Mouse (Mus musculus) neural tube, embryonic 13.5 days (tissue): ENCODE measurements around the gene D17H6S53E. TPM values are rescaled to one million over a fixed set of nuclear protein-coding genes. Genes with fewer than 3 reads are reported as not detected.

Experiments used
- ATAC-seq: fragments of 200-750 bp; cut with Nextera tagmentation; 2 replicates; pipeline ENCODE4 v1.8.0; 2017; ENCODE audit warnings: low read depth, mild to moderate bottlenecking, moderate TSS enrichment, moderate library complexity
- H3K27ac ChIP-seq: fragments of 300-500 bp; sonication (generic); replicated peaks from 2 replicates; pipeline ENCODE4 v1.5.1; 2015; ENCODE audit warnings: moderate library complexity, mild to moderate bottlenecking, inconsistent platforms
- H3K27me3 ChIP-seq: fragments of 300-500 bp; sonication (generic); 2 replicates; pipeline ENCODE4 v1.6.1; 2015; ENCODE audit warnings: mild to moderate bottlenecking, inconsistent platforms
- H3K36me3 ChIP-seq: fragments of 300-500 bp; sonication (generic); 2 replicates; pipeline ENCODE4 v1.6.1; 2015; ENCODE audit warnings: mild to moderate bottlenecking, inconsistent platforms
- H3K4me1 ChIP-seq: fragments of 300-500 bp; sonication (generic); replicated peaks from 2 replicates; pipeline ENCODE4 v1.6.1; 2015; ENCODE audit warnings: inconsistent platforms
- H3K4me2 ChIP-seq: fragments of 300-500 bp; sonication (generic); 2 replicates; pipeline ENCODE4 v1.6.1; 2015; ENCODE audit warnings: inconsistent platforms, mild to moderate bottlenecking, moderate library complexity
- H3K4me3 ChIP-seq: fragments of 300-500 bp; sonication (generic); 2 replicates; pipeline ENCODE4 v1.5.1; 2015; ENCODE audit warnings: mild to moderate bottlenecking, inconsistent platforms
- H3K9ac ChIP-seq: fragments of 300-500 bp; sonication (generic); 2 replicates; pipeline ENCODE4 v1.6.1; 2015; ENCODE audit warnings: moderate library complexity, mild to moderate bottlenecking, inconsistent platforms
- H3K9me3 ChIP-seq: fragments of 300-500 bp; sonication (generic); 2 replicates; pipeline ENCODE4 v1.6.1; 2016; ENCODE audit warnings: inconsistent platforms
- WGBS: fragments of 180-500 bp; shearing (Covaris S2); methylation state at CpG from one replicate; pipeline ENCODE4 v1.1.7; 2015; 5-methylcytosine and 5-hydroxymethylcytosine counted together
- polyA plus RNA-seq: library from polyadenylated mRNA; unstranded; fragments of >200 nt; fragmentation: Nextera tagmentation; extraction: Ambion mirVana; gene quantifications from 2 replicates; pipeline ENCODE4 v1.2.1, GENCODE M21; 2015

D17H6S53E gene
- polyA plus RNA-seq, 1 experiment from 2014 or later, result 10.6 TPM

DNA sequence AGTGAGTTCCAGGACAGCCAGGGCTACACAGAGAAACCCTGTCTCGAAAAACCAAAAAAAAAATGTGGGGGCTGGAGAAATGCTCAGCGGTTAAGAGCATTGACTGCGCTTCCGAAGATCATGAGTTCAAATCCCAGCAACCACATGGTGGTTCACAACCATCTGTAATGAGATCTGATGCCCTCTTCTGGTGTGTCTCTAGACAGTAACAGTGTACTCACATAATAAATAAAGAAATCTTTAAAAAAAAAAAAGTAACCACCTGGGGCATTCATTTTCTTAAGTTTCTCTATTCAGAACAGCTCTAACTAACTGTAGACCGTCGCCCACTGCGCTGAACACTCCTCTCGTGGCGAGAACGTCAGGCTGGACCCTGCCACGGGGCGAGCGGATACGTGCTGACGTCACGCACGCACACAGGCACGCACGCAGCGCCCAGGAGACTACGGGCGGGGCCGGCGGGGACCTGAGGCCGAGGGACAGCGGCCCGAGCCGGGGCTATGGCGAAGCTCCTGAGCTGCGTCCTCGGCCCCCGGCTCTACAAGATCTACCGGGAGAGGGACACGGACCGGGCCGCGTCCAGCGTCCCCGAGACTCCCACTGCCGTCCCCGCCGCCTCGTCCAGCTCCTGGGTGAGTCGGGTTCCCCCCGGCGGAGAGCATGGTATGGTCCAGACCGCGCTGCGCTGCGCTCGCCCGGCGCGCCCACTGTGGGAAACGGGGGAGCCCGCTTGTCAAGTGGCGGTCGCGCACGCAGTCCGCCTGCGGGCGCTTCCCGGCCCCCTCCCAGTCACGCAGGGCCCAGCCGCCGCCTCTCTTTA, 37.1 kb upstream of the D17H6S53E start, which contains the start of gene Abhd16a:
TSS of gene Abhd16a (plus strand) at position 439 of the 820 bp plus-strand sequence.
- 3% methylated on average over 67 of the region's 67 CpGs for WGBS
- peaks cover 26% of the 10 kb centered on the region for H3K36me3 ChIP-seq
- ATAC-seq, result peak; percentile 98

DNA sequence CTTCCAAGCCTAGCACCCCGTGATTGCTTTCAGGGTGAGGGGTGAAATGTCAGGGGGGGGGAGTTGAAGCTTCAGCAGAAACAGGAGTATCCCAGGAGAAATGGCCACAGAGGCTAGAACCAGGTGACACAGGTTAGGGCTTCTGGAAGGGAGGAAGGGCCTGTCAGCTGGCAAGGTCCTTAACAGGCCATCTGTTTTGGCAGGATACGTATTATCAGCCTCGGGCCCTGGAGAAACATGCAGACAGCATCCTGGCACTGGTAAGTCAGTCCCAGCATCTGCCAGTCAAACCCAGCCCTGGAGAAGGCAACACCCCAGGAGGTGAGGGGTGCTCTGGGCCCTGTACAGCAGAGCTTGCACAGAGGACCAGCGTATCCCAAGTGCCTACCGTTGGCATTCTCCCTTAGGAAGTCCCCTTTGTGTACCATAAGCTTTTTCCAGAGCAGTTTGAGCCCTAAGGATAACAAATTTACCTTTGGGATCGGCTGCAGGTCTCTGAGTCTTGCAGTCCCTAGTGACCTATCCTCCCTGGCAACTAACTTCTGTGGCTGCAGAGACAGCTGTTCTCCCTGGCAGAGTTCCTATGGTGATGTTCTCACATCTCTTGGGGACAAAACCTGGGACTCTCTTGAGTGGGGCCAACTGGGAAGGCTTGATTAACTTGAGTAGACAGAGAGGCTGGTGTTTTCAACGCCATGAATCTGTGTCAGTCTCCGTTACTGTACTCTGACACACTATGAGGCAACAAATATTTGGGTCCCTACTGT, 35.8 kb upstream of the D17H6S53E start:
- WGBS, result 56% methylated on average over 8 of the region's 8 CpGs
- Histone ChIP-seq H3K4me3 (peak overlapping the region; percentile 59), H3K27ac (peak overlapping the region; percentile 98), H3K9ac (peak overlapping the region; percentile 89), H3K4me1 (peaks cover 18% of the 10 kb centered on the region), H3K4me2 (peak overlapping the region; percentile 72), H3K36me3 (peaks cover 39% of the 10 kb centered on the region), H3K9me3 (no peaks in the 10 kb centered on the region), H3K27me3 (no peaks in the 10 kb centered on the region)
- ATAC-seq, result no peak

More for the DNA sequence above, 37.1 kb upstream of the D17H6S53E start, which contains the start of gene Abhd16a:
- peaks cover 18% of the 10 kb centered on the region for H3K4me1 ChIP-seq
- no peaks in the 10 kb centered on the region for H3K27me3 ChIP-seq
- H3K4me3 ChIP-seq, result peak within 1 kb of the TSS; percentile 59
- H3K4me2 ChIP-seq, result peak within 1 kb of the TSS; percentile 72
- H3K27ac ChIP-seq, result peak within 1 kb of the TSS; percentile 98
- peak within 1 kb of the TSS; percentile 89 for H3K9ac ChIP-seq
- no peaks in the 10 kb centered on the region for H3K9me3 ChIP-seq

DNA sequence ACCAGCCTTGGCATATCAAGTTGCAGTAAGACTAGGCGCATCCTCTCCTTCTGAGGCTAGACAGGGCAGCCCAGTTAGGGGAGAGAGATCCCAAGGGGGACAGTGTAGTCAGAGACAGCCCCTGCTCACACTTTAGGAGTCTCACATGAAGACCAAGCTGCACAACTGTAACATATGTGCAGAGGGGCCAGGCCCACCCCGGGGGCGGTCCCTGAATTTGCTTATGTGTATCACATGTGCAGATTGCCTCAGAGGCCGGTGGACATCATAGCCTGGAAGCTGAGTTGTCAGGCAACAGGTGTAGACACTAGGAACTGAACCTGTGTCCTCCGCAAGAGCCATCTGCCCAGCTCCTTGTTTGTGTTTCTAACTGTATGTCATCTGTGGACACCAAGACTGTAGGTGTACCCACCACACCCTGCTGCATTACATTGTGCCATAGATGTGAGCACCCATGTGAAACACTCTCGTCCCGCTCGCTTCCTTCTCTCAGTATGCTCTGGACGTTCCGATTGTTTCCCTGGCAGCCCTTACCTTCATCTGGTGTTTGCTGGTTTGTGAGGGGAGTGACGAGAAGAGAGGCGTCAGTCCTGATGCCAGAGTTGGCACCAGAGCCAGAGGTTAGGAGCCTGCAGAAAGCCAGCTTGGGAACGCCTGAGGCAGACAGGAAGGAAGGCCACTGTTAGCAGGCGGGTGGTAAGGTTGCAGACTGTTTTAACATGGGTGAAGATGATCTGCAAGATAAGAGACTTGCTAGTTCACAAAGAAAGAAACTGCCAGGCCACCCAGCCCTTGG, 33.6 kb upstream of the D17H6S53E start:
- Histone ChIP-seq H3K27me3 (no peaks in the 10 kb centered on the region), H3K4me1 (peaks cover 18% of the 10 kb centered on the region), H3K4me2 (no peak overlapping the region), H3K9ac (no peak overlapping the region), H3K4me3 (no peak overlapping the region), H3K36me3 (peaks cover 60% of the 10 kb centered on the region), H3K27ac (no peak overlapping the region), H3K9me3 (no peaks in the 10 kb centered on the region)
- ATAC-seq, result no peak
- WGBS, result 92% methylated on average over 14 of the region's 14 CpGs

DNA sequence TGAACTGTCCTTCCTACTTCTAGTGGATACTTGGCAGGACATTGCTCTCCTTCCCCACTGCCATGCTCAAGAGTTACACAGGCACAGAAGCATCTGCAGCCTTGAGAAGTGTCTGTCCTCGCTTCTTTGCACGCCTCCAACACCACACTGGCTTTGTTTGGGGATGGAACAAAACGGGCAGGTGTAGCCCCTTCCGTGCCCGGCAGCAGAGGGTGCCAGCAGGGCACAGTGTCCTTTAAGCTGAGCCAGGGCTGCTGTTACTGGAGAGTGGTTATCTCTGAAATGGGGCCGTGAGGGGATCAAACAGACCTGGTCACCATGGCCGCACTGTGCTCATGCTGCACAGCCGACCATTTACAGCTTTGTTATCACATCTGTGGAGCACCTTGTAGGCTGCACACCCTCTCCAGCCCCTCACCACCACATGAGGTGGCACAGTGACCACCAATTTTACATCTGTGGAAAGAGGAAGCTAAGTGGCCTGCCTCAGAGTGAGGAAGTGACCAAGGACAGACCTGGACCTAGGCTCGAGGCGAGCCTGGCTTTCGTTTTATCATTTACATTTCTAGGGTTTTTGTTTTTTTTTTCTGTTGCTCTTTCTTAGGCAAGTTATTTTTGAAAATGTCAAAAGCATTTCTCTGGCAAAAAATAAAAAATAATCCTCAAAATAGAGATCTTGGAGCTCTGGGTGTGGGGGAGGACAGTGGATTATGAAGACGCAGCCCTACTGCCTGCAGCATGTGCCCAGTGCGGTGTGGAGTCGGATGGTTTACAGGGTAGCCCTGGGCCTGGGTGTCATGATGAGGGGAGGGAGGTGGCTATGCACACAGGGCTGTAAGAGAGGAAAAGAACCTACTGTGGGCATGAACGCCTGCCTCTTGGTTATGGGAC, 31.5 kb upstream of the D17H6S53E start:
- no peaks in the 10 kb centered on the region for H3K27me3 ChIP-seq
- no peaks in the 10 kb centered on the region for H3K9me3 ChIP-seq
- no peak overlapping the region for H3K4me3 ChIP-seq
- no peak overlapping the region for H3K4me2 ChIP-seq
- peaks cover 82% of the 10 kb centered on the region for H3K36me3 ChIP-seq
- 93% methylated on average over 15 of the region's 15 CpGs for WGBS
- H3K9ac ChIP-seq, result no peak overlapping the region; the same call in 1 of the 2 replicates
- H3K4me1 ChIP-seq, result peaks cover 17% of the 10 kb centered on the region
- ATAC-seq, result no peak
- H3K27ac ChIP-seq, result no peak overlapping the region

DNA sequence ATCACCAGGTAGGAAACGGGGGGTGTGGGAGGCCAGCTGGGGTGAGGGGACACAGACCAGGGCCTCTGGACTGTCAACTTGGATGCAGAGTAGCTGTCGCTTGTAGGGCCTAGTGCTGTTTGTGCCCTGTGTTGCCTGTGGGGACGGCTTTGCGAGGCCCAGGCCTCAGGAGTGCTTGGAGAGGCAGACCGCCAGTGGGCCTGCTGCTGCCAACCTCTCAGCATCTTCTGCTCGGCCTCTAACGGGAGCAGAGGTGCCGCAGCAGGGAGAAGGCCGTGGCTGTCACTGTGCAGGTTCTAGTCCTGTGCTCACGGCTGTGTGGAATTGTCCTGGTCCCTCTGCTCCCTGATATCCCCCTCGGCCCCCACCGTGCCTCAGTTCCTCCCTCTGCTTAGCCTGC, 29.6 kb upstream of the D17H6S53E start:
- H3K36me3 ChIP-seq, result peaks cover 96% of the 10 kb centered on the region
- no peak overlapping the region for H3K4me3 ChIP-seq
- H3K27ac ChIP-seq, result no peak overlapping the region
- H3K4me1 ChIP-seq, result no peaks in the 10 kb centered on the region
- H3K4me2 ChIP-seq, result no peak overlapping the region
- no peak for ATAC-seq
- H3K9ac ChIP-seq, result no peak overlapping the region
- H3K27me3 ChIP-seq, result no peaks in the 10 kb centered on the region
- H3K9me3 ChIP-seq, result no peaks in the 10 kb centered on the region
- 86% methylated on average over 12 of the region's 12 CpGs for WGBS

DNA sequence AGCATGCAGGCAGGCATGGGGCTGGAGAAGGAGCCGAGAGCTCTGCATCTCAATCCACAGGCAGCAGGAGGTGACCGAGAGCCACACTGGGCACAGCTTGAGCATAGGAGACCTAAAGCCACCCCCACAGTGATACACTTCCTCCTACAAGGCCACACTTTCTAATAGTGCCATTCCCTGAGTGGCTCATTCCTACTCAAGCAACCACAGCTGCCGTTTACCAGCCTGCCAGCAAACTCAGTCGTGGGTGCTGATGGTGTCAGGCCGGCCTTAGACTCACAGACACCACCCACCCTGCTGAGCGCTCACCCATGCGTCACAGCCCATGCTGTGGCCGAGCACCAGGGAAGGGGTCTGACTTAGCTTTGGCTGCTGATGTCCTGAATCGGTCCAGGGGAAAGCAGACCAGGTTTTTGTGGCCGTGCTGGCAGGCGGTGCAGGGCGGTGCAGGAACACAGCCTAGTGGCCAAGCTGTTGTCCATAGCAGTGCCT, 29.0 kb upstream of the D17H6S53E start:
- WGBS, result 87% methylated on average over 12 of the region's 12 CpGs
- H3K36me3 ChIP-seq, result peaks cover 99% of the 10 kb centered on the region
- H3K27ac ChIP-seq, result no peak overlapping the region

DNA sequence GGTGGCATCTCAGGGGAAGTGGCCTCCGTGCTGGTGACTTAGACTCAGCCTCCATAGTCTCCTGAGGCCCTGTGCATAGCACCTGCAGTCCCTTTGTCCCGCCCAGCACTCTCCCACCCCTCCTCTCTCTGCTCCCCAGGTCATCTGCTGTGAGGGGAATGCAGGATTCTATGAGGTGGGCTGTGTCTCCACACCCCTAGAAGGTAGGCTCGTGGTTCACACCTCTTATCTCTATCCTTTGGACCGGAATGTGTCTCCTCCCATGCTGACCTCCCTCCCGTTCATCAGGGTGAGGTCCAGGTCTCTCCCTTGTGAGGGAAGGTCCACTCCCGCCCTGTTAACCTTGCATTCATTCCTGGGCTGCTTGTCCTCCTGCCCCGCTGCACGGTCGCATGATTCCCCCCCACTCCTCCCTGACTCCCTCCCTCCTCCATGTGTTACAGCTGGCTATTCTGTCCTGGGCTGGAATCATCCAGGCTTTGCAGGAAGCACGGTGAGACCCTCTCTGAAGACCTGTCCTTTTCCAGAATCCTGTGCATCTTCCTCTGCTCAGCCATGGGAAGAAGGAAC, 25.9 kb upstream of the D17H6S53E start:
- Histone ChIP-seq H3K9ac (no peak overlapping the region), H3K27ac (no peak overlapping the region), H3K4me2 (no peak overlapping the region), H3K4me3 (no peak overlapping the region), H3K9me3 (no peaks in the 10 kb centered on the region), H3K27me3 (no peaks in the 10 kb centered on the region), H3K36me3 (peaks cover 91% of the 10 kb centered on the region), H3K4me1 (no peaks in the 10 kb centered on the region)
- 79% methylated on average over 10 of the region's 10 CpGs for WGBS
- no peak for ATAC-seq

More for the DNA sequence above, 29.0 kb upstream of the D17H6S53E start:
- H3K27me3 ChIP-seq, result no peaks in the 10 kb centered on the region
- no peak overlapping the region for H3K4me2 ChIP-seq
- H3K9ac ChIP-seq, result no peak overlapping the region
- H3K4me1 ChIP-seq, result no peaks in the 10 kb centered on the region
- no peak overlapping the region for H3K4me3 ChIP-seq
- no peaks in the 10 kb centered on the region for H3K9me3 ChIP-seq
- no peak for ATAC-seq

DNA sequence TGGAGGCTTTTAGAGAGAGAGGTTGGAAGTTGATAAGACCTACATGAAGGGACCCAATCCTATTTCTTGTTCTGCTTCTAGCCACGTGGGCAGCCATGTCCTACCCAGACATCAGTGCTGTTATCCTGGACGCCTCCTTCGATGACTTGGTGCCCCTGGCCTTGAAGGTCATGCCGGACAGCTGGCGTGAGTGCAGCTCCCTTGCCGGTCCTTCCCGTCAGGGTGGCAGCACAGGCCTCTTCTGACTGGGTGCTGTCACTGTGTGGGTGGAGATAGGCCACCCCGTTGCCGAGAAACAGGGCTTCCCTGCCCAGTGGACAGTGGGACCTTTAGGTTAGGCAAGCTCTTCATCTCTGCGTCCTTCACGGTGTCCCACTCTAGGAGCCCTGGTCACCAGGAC, 25.0 kb upstream of the D17H6S53E start:
- Histone ChIP-seq H3K9me3 (no peaks in the 10 kb centered on the region), H3K9ac (no peak overlapping the region), H3K36me3 (peaks cover 84% of the 10 kb centered on the region), H3K27ac (no peak overlapping the region), H3K4me1 (peaks cover 7% of the 10 kb centered on the region; the same call in 1 of the 2 replicates), H3K27me3 (no peaks in the 10 kb centered on the region), H3K4me3 (no peak overlapping the region), H3K4me2 (no peak overlapping the region)
- ATAC-seq, result no peak
- 95% methylated on average over 11 of the region's 11 CpGs for WGBS

DNA sequence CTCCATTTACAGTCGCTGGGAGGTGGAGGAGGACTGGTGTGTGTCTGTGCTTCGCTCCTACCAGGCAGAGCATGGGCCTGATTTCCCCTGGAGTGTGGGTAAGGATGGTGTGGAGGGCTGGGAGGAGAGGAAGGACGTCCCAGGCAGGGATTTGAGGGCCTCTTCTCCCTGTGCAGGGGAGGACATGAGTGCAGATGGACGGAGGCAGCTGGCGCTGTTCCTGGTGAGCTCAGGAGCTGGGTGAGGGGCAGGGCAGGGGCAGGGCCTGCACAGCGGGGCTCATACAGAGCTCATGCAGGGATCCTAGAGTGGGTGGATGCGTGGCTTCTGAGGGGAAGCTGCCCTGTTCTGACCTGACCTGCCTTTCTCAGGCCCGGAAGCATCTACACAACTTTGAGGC, 23.9 kb upstream of the D17H6S53E start:
- 79% methylated on average over 8 of the region's 8 CpGs for WGBS

DNA sequence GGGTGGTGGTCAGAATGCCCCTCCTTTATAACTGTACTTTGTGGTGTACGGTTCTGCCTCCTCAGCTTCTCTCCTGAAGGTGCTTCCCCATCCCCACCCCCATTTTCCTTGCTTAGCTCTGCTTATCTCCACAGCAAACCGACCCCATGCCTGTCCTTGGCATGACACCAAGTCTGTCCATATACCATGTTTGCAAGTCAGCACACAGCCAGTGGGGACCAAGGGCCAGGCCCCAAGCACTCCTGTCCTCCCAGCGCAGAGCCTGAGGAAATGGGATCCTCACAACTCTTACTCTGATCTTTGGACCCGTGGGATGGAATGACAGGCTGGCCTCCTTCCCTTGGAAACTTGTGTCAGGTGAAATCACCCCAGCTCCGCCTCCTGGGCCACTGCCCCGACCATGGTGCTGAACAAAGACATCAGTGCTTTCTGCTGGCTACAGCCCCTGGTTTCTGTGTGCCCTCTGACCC, 22.9 kb upstream of the D17H6S53E start:
- H3K9ac ChIP-seq, result no peak overlapping the region
- no peak for ATAC-seq
- no peak overlapping the region for H3K27ac ChIP-seq
- no peaks in the 10 kb centered on the region for H3K27me3 ChIP-seq
- WGBS, result 76% methylated on average over 6 of the region's 6 CpGs
- H3K4me3 ChIP-seq, result no peak overlapping the region
- H3K4me2 ChIP-seq, result no peak overlapping the region
- peaks cover 8% of the 10 kb centered on the region; the same call in 1 of the 2 replicates for H3K4me1 ChIP-seq
- H3K36me3 ChIP-seq, result peaks cover 63% of the 10 kb centered on the region
- H3K9me3 ChIP-seq, result no peaks in the 10 kb centered on the region

More for the DNA sequence above, 23.9 kb upstream of the D17H6S53E start:
- no peak overlapping the region for H3K9ac ChIP-seq
- no peaks in the 10 kb centered on the region for H3K9me3 ChIP-seq
- no peak overlapping the region for H3K4me2 ChIP-seq
- peaks cover 72% of the 10 kb centered on the region for H3K36me3 ChIP-seq
- no peak overlapping the region for H3K27ac ChIP-seq
- no peak for ATAC-seq
- H3K27me3 ChIP-seq, result no peaks in the 10 kb centered on the region
- peaks cover 8% of the 10 kb centered on the region; the same call in 1 of the 2 replicates for H3K4me1 ChIP-seq
- H3K4me3 ChIP-seq, result no peak overlapping the region
